Mouse (Mus musculus) CH12.LX (cell line): ENCODE data around the gene Ube2v1. TPM values are rescaled to one million over a fixed set of nuclear protein-coding genes. Genes with fewer than 3 reads are reported as not detected.

Experiments
- DNase-seq: peaks from one replicate; pipeline ENCODE4 v3.0.0-alpha.2; 2013; ENCODE audit errors: extremely low read depth
- H3K27ac ChIP-seq: 2 replicates; pipeline ENCODE4 v1.5.1; 2012; ENCODE audit warnings: low read depth, mild to moderate bottlenecking, control low read depth, moderate library complexity; ENCODE audit not compliant: insufficient read depth
- H3K27me3 ChIP-seq: replicated peaks from 2 replicates; pipeline ENCODE3; 2012; ENCODE audit warnings: inconsistent platforms
- H3K36me3 ChIP-seq, 2 experiments: replicated peaks in 1 of 2; 2 replicates each; pipeline versions ENCODE3 to v1.6.1; 2012; ENCODE audit warnings: inconsistent platforms in 1 of 2, low read length in 1 of 2, mild to moderate bottlenecking in 1 of 2, mixed read lengths in 1 of 2, moderate library complexity in 1 of 2; ENCODE audit not compliant: control insufficient read depth in 1 of 2, insufficient read depth in 1 of 2
- H3K4me1 ChIP-seq, 2 experiments: 2 replicates each; pipeline ENCODE4 v1.6.1; 2012; ENCODE audit warnings: inconsistent platforms in 1 of 2, moderate library complexity in 1 of 2; ENCODE audit not compliant: insufficient read depth in 2 of 2, control insufficient read depth in 1 of 2
- H3K4me2 ChIP-seq: 2 replicates; pipeline ENCODE4 v1.6.1; 2012; ENCODE audit warnings: low read depth, mild to moderate bottlenecking, control low read depth; ENCODE audit not compliant: poor library complexity, insufficient read depth, severe bottlenecking
- H3K4me3 ChIP-seq, 3 experiments: fragments of 150-350 bp in 1 of 3; sonication (generic) in 1 of 3; replicated peaks in 1 of 3; 2 replicates each; pipeline versions ENCODE3 to v1.5.1; 2011 to 2012; ENCODE audit warnings: low read depth in 2 of 3, low read length in 2 of 3, mild to moderate bottlenecking in 2 of 3, moderate library complexity in 2 of 3, control low read depth in 1 of 3, improper control_type of control experiment in 1 of 3, inconsistent platforms in 1 of 3, mixed read lengths in 1 of 3; ENCODE audit not compliant: poor library complexity in 1 of 3
- H3K79me2 ChIP-seq: replicated peaks from 2 replicates; pipeline ENCODE4 v1.6.1; 2012; ENCODE audit warnings: mild to moderate bottlenecking, moderate library complexity; ENCODE audit not compliant: control insufficient read depth, poor library complexity, insufficient read depth, severe bottlenecking; ENCODE audit errors: extremely low read depth
- H3K9ac ChIP-seq: 2 replicates; pipeline ENCODE4 v1.6.1; 2012; ENCODE audit warnings: low read depth, mild to moderate bottlenecking, control low read depth, moderate library complexity; ENCODE audit not compliant: insufficient read depth
- H3K9me3 ChIP-seq: replicated peaks from 2 replicates; pipeline ENCODE3; 2012; ENCODE audit warnings: low read length, inconsistent platforms, mixed read lengths
- CHD2 ChIP-seq: IDR thresholded peaks from 2 replicates; pipeline ENCODE4 v1.6.1; 2011; ENCODE audit warnings: low read length, improper control_type of control experiment
- E2F4 ChIP-seq: IDR thresholded peaks from 2 replicates; pipeline ENCODE4 v1.6.1; 2011; ENCODE audit warnings: low read depth, low read length, improper control_type of control experiment; ENCODE audit not compliant: insufficient replicate concordance
- ELF1 ChIP-seq: IDR thresholded peaks from 2 replicates; pipeline ENCODE4 v1.6.1; 2014; ENCODE audit warnings: low read depth, mild to moderate bottlenecking, inconsistent platforms, low read length, improper control_type of control experiment
- IRF4 ChIP-seq: IDR thresholded peaks from 2 replicates; pipeline ENCODE4 v1.6.1; 2014; ENCODE audit warnings: low read depth, mild to moderate bottlenecking, inconsistent platforms, low read length, improper control_type of control experiment
- MAX ChIP-seq: IDR thresholded peaks from 2 replicates; pipeline ENCODE4 v1.6.1; 2011; ENCODE audit warnings: low read length, improper control_type of control experiment
- MAZ ChIP-seq: IDR thresholded peaks from 2 replicates; pipeline ENCODE4 v1.6.1; 2012; ENCODE audit warnings: low read depth, mild to moderate bottlenecking, inconsistent platforms, low read length, improper control_type of control experiment, moderate library complexity
- MEF2A ChIP-seq: IDR thresholded peaks from 2 replicates; pipeline ENCODE4 v1.6.1; 2014; ENCODE audit warnings: low read depth, mild to moderate bottlenecking, inconsistent platforms, low read length, improper control_type of control experiment, borderline replicate concordance
- NELFE ChIP-seq: IDR thresholded peaks from 2 replicates; pipeline ENCODE4 v1.6.1; 2011; ENCODE audit warnings: low read depth, low read length, improper control_type of control experiment
- NRF1 ChIP-seq: IDR thresholded peaks from 2 replicates; pipeline ENCODE4 v1.6.1; 2014; ENCODE audit warnings: low read depth, mild to moderate bottlenecking, inconsistent platforms, low read length, improper control_type of control experiment, moderate library complexity
- PAX5 ChIP-seq: IDR thresholded peaks from 2 replicates; pipeline ENCODE4 v1.6.1; 2012; ENCODE audit warnings: low read length, inconsistent platforms, mixed read lengths
- RCOR1 ChIP-seq: conservative IDR thresholded peaks from 2 replicates; pipeline ENCODE4 v1.6.1; 2012; ENCODE audit warnings: low read depth, mild to moderate bottlenecking, inconsistent platforms, low read length, improper control_type of control experiment
- TCF12 ChIP-seq: IDR thresholded peaks from 2 replicates; pipeline ENCODE4 v1.6.1; 2014; ENCODE audit warnings: low read depth, mild to moderate bottlenecking, inconsistent platforms, low read length, improper control_type of control experiment
- UBTF ChIP-seq: IDR thresholded peaks from 2 replicates; pipeline ENCODE4 v1.6.1; 2012; ENCODE audit warnings: low read depth, mild to moderate bottlenecking, inconsistent platforms, low read length, improper control_type of control experiment, moderate library complexity
- USF1 ChIP-seq: IDR thresholded peaks from 2 replicates; pipeline ENCODE4 v1.6.1; 2014; ENCODE audit warnings: low read depth, mild to moderate bottlenecking, inconsistent platforms, low read length, improper control_type of control experiment
- USF2 ChIP-seq: conservative IDR thresholded peaks from 2 replicates; pipeline ENCODE4 v1.6.1; 2011; ENCODE audit warnings: low read depth, low read length, improper control_type of control experiment
- ZC3H11A ChIP-seq: IDR thresholded peaks from 2 replicates; pipeline ENCODE4 v1.6.1; 2012; ENCODE audit warnings: low read depth, mild to moderate bottlenecking, inconsistent platforms, low read length, improper control_type of control experiment
- ZKSCAN1 ChIP-seq: IDR thresholded peaks from 2 replicates; pipeline ENCODE4 v1.6.1; 2012; ENCODE audit warnings: low read depth, inconsistent platforms, low read length, improper control_type of control experiment, borderline replicate concordance
- ZMIZ1 ChIP-seq: IDR thresholded peaks from 2 replicates; pipeline ENCODE4 v1.6.1; 2012; ENCODE audit warnings: low read depth, mild to moderate bottlenecking, inconsistent platforms, low read length, improper control_type of control experiment
- dilution Hi-C: fragments of 300-500 bp; cut with MboI; formaldehyde crosslinking; loops from 2 replicates; pipeline ENCODE4 v1.14.3; 2020; ENCODE audit warnings: low sequenced_read_pairs; ENCODE audit not compliant: extremely low pct_unique_long_range_greater_than_20kb, extremely low pct_ligation_motif_present
- in situ Hi-C: fragments of 300-500 bp; cut with MboI; formaldehyde crosslinking; loops from 3 replicates; pipeline ENCODE4 v1.14.3; 2019; ENCODE audit warnings: low sequenced_read_pairs, low pct_ligation_motif_present, low pct_unique_long_range_greater_than_20kb, mixed read lengths
- polyA plus RNA-seq: library from polyadenylated mRNA; unstranded; fragments of >175 nt; gene quantifications from 2 replicates; pipeline ENCODE4 v1.2.1, GENCODE M21; 2012; ENCODE audit warnings: low read depth; ENCODE audit not compliant: insufficient read length
- total RNA-seq, 2 experiments: library from RNA; depleted of rRNA; stranded (reverse); fragments of 300-350 nt in 1 of 2; fragments of >200 nt in 1 of 2; gene quantifications; 2 replicates each; pipeline ENCODE4 v1.2.3; 2012 to 2014

Gene Ube2v1
- total and polyA plus RNA-seq, 3 experiments = 92.8 to 184 (median 126) TPM

DNA sequence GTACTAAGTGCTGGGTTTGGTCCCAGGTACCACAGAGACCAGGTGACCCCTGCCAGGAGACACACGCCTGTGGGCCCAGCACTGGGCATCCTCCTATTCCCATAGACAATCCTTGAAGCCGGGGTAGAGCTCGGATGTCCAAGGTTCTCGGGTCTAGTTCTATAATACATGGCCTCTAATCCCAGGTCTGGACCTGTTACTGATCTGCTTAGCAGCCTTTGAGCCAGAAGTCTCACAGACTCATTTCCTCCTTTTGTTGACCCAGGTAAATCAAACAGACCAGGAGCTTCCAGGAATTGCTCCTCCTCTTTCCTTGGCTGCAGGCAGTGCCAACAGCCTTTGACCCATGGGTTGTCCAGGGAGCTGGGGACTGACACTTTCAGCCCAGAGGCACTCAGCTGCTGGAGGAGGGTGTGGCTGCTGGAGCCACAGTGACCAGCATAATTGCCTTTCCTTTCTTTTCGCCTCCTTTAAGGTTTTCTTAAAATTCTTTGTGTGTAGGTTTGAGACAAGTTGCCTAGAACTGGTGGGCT lies 39.3 kb upstream of the Ube2v1 start:
- Histone ChIP-seq H3K27ac (no peak overlapping the region), H3K36me3 (no peaks in the 10 kb centered on the region), H3K4me1 (peaks cover 7 to 19% of the 10 kb centered on the region in 2 experiments), H3K4me3 (no peak overlapping the region), H3K79me2 (no peaks in the 10 kb centered on the region), H3K9me3 (peaks cover 11% of the 10 kb centered on the region), H3K4me2 (no peak overlapping the region), H3K27me3 (peaks cover 46% of the 10 kb centered on the region), H3K9ac (no peak overlapping the region)
- TF ChIP-seq E2F4 = no peak
- TF ChIP-seq NRF1 = no peak
- no peak for TF ChIP-seq UBTF
- TF ChIP-seq IRF4 = no peak
- TF ChIP-seq MAZ = no peak
- no peak for TF ChIP-seq ELF1
- no peak for TF ChIP-seq USF2
- TF ChIP-seq MEF2A = no peak
- TF ChIP-seq TCF12 = no peak
- in situ Hi-C loops = no loop called here
- dilution Hi-C loops = no loop called here
- no peak for DNase-seq

DNA sequence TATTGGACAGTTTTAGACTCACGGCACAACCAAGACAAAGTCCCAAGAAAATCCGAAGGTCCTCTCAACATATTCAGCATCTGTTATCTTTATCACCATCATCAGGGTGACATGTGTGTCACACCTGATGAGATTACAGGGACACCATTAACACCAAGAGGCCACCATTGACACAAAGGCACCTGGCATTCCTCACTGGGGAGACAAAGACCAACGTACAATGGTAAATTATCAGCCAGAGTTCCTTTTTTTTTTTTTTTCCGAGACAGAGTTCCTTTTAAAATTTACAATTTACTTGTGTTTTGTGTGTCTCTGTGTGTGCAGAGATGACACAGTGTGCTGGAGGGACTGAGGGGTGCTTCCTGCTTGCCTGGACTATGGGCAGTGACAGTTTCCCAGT lies 37.5 kb upstream of the Ube2v1 start:
- H3K9ac ChIP-seq = no peak overlapping the region
- peaks cover 51% of the 10 kb centered on the region for H3K27me3 ChIP-seq
- no peak overlapping the region for H3K4me3 ChIP-seq
- H3K36me3 ChIP-seq = no peaks in the 10 kb centered on the region
- no peaks in the 10 kb centered on the region for H3K79me2 ChIP-seq
- in situ Hi-C loops = no loop called here
- H3K4me1 ChIP-seq = peaks cover 7 to 19% of the 10 kb centered on the region in 2 experiments
- dilution Hi-C loops = no loop called here
- peaks cover 14% of the 10 kb centered on the region for H3K9me3 ChIP-seq
- no peak for TF ChIP-seq MAX
- H3K27ac ChIP-seq = no peak overlapping the region
- H3K4me2 ChIP-seq = no peak overlapping the region
- no peak for DNase-seq

DNA sequence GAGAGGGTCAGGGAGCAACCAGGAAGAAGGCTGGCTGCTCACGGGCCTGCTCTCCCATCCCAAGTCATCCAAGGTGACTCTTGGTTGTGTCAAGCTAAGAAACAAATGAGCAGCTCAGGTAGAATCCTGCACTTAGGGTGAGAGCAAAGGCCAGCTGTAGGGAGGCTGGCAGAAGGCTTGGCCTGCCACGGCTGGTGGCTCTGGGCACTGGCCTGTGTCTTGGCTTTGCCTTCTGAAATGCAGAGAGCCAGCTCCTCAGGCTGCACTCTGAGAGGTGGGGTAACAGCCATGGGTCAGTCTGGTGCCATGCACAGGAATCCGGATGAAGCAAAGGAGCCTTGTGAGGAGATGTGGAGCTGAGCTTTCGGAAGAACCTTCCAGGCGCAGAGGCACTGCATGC lies 36.5 kb upstream of the Ube2v1 start:
- Histone ChIP-seq H3K9me3 (peaks cover 6% of the 10 kb centered on the region), H3K4me1 (peaks cover 7 to 19% of the 10 kb centered on the region in 2 experiments), H3K9ac (no peak overlapping the region), H3K79me2 (no peaks in the 10 kb centered on the region), H3K4me3 (no peak overlapping the region), H3K4me2 (no peak overlapping the region), H3K27me3 (peaks cover 46% of the 10 kb centered on the region), H3K27ac (no peak overlapping the region), H3K36me3 (no peaks in the 10 kb centered on the region)
- in situ Hi-C loops (no loop called here), dilution Hi-C loops (no loop called here)
- no peak for DNase-seq
- TF ChIP-seq PAX5 (no peak), ZC3H11A (no peak), UBTF (no peak), CHD2 (no peak), ZKSCAN1 (no peak), NRF1 (no peak), NELFE (no peak), USF1 (no peak), IRF4 (no peak), ZMIZ1 (no peak), RCOR1 (no peak)
